Mouse (Mus musculus): Measurements from ENCODE around the gene Oser1. TPM values are rescaled to one million over a fixed set of nuclear protein-coding genes. Genes with fewer than 3 reads are reported as not detected.

Oser1 gene
- total and polyA plus RNA-seq, 3 experiments: 29.0 to 44.9 (median 38.1) TPM

DNA sequence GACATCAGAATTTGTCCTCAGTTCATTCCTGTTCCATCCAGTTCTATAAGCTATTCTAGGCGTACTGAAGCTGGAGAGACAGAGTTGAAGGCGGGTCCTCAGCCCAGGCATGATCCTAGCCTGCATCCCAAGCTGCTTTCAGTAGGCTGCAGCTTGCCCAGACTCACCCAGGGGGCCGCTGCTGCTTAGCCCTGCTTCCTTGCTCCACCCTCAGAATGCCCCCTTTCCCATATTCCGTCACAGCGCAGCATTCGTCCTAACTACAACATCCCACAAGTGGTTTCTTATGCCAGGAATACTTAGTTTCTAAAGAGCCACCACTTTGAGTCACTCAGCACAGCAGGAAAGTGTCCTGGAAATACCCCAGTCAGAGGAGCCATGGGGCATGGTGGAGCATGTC lies 29.5 kb downstream of the Oser1 start:
- H3K4me2 ChIP-seq (ENCODE audit: insufficient read depth, low read depth, poor library complexity, severe bottlenecking): no peak overlapping the region
- no peak overlapping the region for H3K9ac ChIP-seq (ENCODE audit: insufficient read depth, low read depth)
- H3K79me2 ChIP-seq (replicated peaks; ENCODE audit: control insufficient read depth, extremely low read depth, insufficient read depth, poor library complexity, severe bottlenecking): no peaks in the 10 kb centered on the region
- no peaks in the 10 kb centered on the region for H3K36me3 ChIP-seq (replicated peaks in 1 of 2; ENCODE audit: control insufficient read depth in 1 of 2, insufficient read depth in 1 of 2, low read length in 1 of 2)
- dilution Hi-C loops (cut with MboI; ENCODE audit: extremely low pct_ligation_motif_present, extremely low pct_unique_long_range_greater_than_20kb, low sequenced_read_pairs) (no loop called here), in situ Hi-C loops (cut with MboI; ENCODE audit: low pct_ligation_motif_present, low pct_unique_long_range_greater_than_20kb, low sequenced_read_pairs) (loop anchor here (5.0 kb wide), 1 partner anchor 53 kb away; no protein-coding TSS in a partner anchor)
- H3K4me3 ChIP-seq (replicated peaks in 1 of 3; ENCODE audit: low read depth in 2 of 3, low read length in 2 of 3, poor library complexity in 1 of 3): no peak overlapping the region
- no peaks in the 10 kb centered on the region for H3K9me3 ChIP-seq (replicated peaks; ENCODE audit: low read length)
- H3K4me1 ChIP-seq (ENCODE audit: control insufficient read depth in 1 of 2, insufficient read depth in 2 of 2): no peaks in the 10 kb centered on the region
- H3K27me3 ChIP-seq (replicated peaks): peaks cover 73% of the 10 kb centered on the region
- TF ChIP-seq E2F4 (IDR thresholded peaks at IDR 0.05; ENCODE audit: insufficient replicate concordance, low read depth, low read length): no peak
- H3K27ac ChIP-seq (ENCODE audit: insufficient read depth, low read depth): no peak overlapping the region
- DNase-seq (ENCODE audit: extremely low read depth): no peak

DNA sequence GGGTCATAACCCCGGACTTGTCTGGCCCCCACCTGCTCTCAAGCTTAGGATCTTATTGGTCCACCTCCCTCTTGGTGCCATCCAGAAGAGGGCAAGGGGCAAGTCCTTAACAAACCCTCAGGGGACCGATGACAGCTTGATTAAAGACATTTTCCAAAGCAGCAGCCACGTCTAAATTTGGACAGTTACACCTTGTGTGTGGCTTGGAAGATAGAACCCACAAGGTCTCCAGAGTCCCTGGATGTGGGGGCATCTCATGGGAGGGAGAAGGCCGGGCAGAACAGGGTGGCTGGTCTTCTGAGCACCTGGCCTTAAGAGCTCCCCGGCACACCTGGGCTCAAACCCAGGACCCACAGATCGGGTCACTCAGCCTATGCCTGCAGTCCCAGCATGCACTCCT lies 30.5 kb downstream of the Oser1 start:
- Histone ChIP-seq H3K4me1 (ENCODE audit: control insufficient read depth in 1 of 2, insufficient read depth in 2 of 2) (no peaks in the 10 kb centered on the region), H3K79me2 (replicated peaks; ENCODE audit: control insufficient read depth, extremely low read depth, insufficient read depth, poor library complexity, severe bottlenecking) (no peaks in the 10 kb centered on the region), H3K36me3 (replicated peaks in 1 of 2; ENCODE audit: control insufficient read depth in 1 of 2, insufficient read depth in 1 of 2, low read length in 1 of 2) (no peaks in the 10 kb centered on the region), H3K4me2 (ENCODE audit: insufficient read depth, low read depth, poor library complexity, severe bottlenecking) (no peak overlapping the region), H3K27me3 (replicated peaks) (peaks cover 73% of the 10 kb centered on the region), H3K9me3 (replicated peaks; ENCODE audit: low read length) (no peaks in the 10 kb centered on the region), H3K4me3 (replicated peaks in 1 of 3; ENCODE audit: low read depth in 2 of 3, low read length in 2 of 3, poor library complexity in 1 of 3) (no peak overlapping the region), H3K9ac (ENCODE audit: insufficient read depth, low read depth) (no peak overlapping the region), H3K27ac (ENCODE audit: insufficient read depth, low read depth) (no peak overlapping the region)
- TF ChIP-seq E2F4 (IDR thresholded peaks at IDR 0.05; ENCODE audit: insufficient replicate concordance, low read depth, low read length) (no peak), TBP (conservative IDR thresholded peaks at IDR 0.05; ENCODE audit: low read depth, low read length) (no peak), MXI1 (IDR thresholded peaks at IDR 0.05; ENCODE audit: low read depth, low read length) (no peak), TCF12 (IDR thresholded peaks at IDR 0.05; ENCODE audit: low read depth, low read length) (no peak), UBTF (IDR thresholded peaks at IDR 0.05; ENCODE audit: low read depth, low read length) (no peak), KAT2A (IDR thresholded peaks at IDR 0.05; ENCODE audit: insufficient replicate concordance, low read length) (no peak), USF2 (conservative IDR thresholded peaks at IDR 0.05; ENCODE audit: low read depth, low read length) (no peak), ZNF384 (IDR thresholded peaks at IDR 0.05; ENCODE audit: low read depth, low read length) (no peak), USF1 (IDR thresholded peaks at IDR 0.05; ENCODE audit: low read depth, low read length) (no peak), PAX5 (IDR thresholded peaks at IDR 0.05; ENCODE audit: low read length) (no peak), MEF2A (IDR thresholded peaks at IDR 0.05; ENCODE audit: borderline replicate concordance, low read depth, low read length) (no peak), RAD21 (IDR thresholded peaks at IDR 0.05; ENCODE audit: low read depth, low read length) (no peak), BHLHE40 (IDR thresholded peaks at IDR 0.05; ENCODE audit: low read depth, low read length) (no peak), ZKSCAN1 (IDR thresholded peaks at IDR 0.05; ENCODE audit: borderline replicate concordance, low read depth, low read length) (no peak), POLR2AphosphoS2 (IDR thresholded peaks at IDR 0.05; ENCODE audit: low read depth, low read length) (no peak), CHD2 (IDR thresholded peaks at IDR 0.05; ENCODE audit: low read length) (no peak), CTCF (conservative IDR thresholded peaks at IDR 0.05 in 1 of 2, IDR thresholded peaks at IDR 0.05 in 1 of 2; ENCODE audit: low read depth in 2 of 2, low read length in 2 of 2) (no peak), EP300 (IDR thresholded peaks at IDR 0.05; ENCODE audit: low read length) (no peak), MAZ (IDR thresholded peaks at IDR 0.05; ENCODE audit: low read depth, low read length) (no peak), SMC3 (IDR thresholded peaks at IDR 0.05; ENCODE audit: low read depth, low read length) (no peak)
- dilution Hi-C loops (cut with MboI; ENCODE audit: extremely low pct_ligation_motif_present, extremely low pct_unique_long_range_greater_than_20kb, low sequenced_read_pairs) (no loop called here), in situ Hi-C loops (cut with MboI; ENCODE audit: low pct_ligation_motif_present, low pct_unique_long_range_greater_than_20kb, low sequenced_read_pairs) (loop anchor here (5.0 kb wide), 1 partner anchor 52 kb away; no protein-coding TSS in a partner anchor)
- DNase-seq (ENCODE audit: extremely low read depth): no peak

Data from CH12.LX (cell line).